Mouse (Mus musculus): Measurements from ENCODE around the gene Gemin5.
A peak's percentile ranks its signal among the peaks of the same experiment; 100 is the strongest.
"Not testable (repeated sequence)": the region's sequence is repeated elsewhere in the genome, so short reads cannot be mapped to it uniquely, and the experiment has no call there.

DNA sequence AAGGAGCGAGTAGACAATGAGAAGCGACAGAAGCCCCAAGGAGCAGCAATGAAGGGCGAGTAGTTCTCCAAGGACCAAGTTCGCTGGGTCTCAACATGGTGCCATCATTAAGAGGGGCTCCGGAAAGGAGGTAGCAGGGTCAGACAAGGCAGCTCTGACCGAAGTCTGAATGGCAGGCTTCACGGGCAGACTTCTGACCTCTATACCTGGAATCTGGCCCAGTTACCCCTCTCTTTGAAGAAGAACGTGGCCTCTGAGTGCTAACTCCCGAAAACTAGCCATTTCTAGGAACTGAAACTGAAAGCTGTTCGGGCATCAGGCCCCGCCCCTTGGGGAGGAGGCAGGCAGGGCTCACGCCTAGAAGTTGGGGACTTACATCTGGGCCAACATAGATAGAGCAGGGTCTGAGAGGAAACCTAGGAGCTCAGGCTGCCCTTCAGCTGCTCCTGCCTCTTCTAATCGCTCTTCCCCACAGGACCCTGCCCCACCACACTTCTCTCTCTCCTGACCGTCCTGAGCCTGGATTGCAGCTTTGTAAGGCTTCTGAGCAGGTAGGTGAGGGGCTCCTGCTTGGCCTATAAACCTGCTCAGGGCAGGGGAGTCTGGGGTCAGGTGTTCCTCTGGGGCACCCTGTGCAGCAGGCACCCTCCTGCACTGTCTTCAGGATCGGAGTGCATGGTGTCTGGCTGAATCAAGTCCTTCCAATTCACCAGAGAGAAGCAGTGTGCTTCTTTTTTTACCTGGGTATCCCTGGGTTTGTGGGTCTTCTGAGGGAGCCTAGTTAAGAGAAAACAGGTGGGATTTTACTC, 31.1 kb upstream of the Gemin5 start, which contains the start of the genes Igtp and Irgm2:
- TF ChIP-seq POLR2A (IDR thresholded peaks at IDR 0.05; ENCODE audit: borderline replicate concordance, low read depth, low read length) = 0 out of 2 replicates have a peak, but pooled peaks have one; percentile 29
- TF ChIP-seq CTCF (IDR thresholded peaks at IDR 0.05; ENCODE audit: low read depth, low read length) = not testable (repeated sequence)

Data from bone marrow macrophage, adult 2 months (primary cell).